Mouse (Mus musculus): ENCODE measurements at regions not wholly inside any gene's neighbourhood (a gene's known extent, or its start where the extent isn't known, plus 50 kb on each side); places are given as distances from the start of the nearest gene placed in this dataset.

DNA sequence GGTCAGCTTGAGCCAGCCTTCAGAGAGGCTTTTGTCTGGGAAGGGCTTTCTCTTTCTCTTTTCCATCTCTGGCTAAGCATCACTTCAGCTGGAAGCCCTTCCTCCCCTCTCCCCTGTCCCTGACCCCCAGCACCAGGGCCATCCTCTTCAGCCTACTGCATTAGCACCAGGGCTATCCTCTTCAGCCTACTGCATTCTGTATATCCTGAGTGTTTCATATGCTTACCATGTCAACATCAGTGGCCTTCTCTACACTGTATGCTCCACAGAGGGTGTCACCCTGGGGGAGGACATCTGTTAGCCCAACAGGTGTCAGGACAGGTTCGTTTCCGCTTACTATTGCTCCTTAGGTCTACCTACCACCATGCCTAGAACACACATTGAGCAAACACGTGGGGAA, 282.5 kb downstream of the Rps24 start:
- DNase-seq (ENCODE audit: low read depth), result no peak

- DNase-seq (ENCODE audit: low read depth), result no peak
Observed at GRCm38 (mm10) chr14:24770015-24770977, 283.4 kb downstream of the Rps24 start.

GRCm38 (mm10) chr14:24771663-24772062, 284.7 kb downstream of the Rps24 start:
- no peak for DNase-seq (ENCODE audit: low read depth)

- DNase-seq (ENCODE audit: low read depth), result no peak
Observed at GRCm38 (mm10) chr14:24772129-24772528, 285.2 kb downstream of the Rps24 start.

DNA sequence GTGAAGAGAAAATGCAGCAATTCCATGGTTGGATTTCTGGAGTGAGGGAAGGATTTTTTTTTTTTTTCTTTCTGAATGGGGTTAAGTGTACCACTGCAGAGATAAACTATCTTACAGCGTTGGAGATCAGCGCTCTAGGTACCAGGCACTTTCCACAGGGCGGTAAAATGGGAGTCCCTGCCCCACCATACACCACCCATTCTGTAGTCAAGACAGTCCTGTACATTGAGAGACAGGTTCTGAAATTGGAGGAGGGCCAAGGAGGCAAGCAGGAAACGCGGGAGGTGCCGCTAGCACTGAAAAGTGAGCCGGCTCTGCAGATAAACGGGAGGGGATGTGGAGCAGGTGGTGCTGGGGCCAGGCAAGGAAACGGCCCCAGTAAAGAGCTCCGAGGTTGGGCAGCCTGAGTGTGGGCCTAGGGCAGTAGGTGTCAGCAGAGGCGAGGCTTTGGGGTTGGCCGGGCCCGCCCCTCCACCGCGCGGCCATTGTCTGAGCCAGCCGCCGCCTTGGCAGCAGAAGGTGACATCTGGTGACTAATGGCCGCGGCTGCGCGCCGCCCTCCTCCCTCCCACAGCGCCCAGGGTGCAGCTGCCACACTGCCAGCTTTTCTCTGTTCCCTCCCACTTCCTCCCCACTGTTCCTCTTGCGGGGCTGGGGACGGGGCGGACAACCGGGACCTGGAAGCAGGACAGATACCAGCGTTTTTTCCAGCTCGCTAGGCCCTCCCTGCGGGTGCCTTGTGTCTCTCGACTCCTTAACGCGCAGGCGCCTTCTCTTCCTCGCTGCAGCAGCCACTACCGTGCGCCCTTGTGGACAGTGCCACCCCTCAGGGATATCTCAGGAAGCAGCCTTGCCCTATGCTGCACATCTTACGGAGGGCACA, 292.1 kb downstream of the Rps24 start:
- peak; percentile 66 for DNase-seq (ENCODE audit: low read depth)

DNA sequence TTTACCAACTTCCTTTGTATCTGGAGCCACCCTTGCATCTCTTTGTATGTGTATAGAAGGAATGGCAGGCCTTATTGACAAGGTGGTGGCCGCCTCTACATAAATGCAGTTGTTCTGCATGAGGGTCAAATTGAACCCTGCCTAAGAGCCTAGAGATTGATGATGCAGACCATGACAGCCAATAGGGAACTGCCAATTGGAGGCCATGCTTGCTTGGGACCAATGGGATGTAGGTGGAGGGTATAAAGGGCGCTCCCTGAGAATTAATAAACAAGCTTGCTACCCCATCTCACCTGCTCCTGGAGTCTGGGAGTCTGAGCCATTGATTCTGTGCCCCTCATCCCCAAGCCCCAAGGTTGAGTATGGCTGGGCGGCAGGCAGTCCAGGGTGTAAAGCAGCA, 294.7 kb downstream of the Rps24 start:
- no peak for DNase-seq (ENCODE audit: low read depth)

GRCm38 (mm10) chr14:24783889-24784288, 297.0 kb downstream of the Rps24 start:
- DNase-seq (ENCODE audit: low read depth), result no peak

DNA sequence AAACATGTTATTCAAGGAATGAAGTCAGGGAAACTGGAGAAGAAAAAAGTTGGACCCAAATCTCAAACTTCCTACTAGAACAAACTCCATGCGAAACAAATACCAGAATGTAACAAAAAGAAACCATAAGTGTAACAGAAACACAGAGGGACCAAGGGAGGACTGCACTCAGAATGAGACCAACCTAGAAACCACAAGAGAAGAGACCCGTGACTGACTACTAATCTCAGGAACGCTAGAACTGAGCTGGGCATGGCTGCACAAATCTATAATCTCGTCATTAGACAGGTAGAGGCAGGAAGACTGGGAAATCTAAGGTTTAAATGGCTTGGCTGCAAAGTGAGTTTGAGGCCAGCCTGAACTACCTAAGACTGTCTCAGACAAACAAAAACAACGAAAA, 298.5 kb downstream of the Rps24 start:
- DNase-seq (ENCODE audit: low read depth), result no peak

DNA sequence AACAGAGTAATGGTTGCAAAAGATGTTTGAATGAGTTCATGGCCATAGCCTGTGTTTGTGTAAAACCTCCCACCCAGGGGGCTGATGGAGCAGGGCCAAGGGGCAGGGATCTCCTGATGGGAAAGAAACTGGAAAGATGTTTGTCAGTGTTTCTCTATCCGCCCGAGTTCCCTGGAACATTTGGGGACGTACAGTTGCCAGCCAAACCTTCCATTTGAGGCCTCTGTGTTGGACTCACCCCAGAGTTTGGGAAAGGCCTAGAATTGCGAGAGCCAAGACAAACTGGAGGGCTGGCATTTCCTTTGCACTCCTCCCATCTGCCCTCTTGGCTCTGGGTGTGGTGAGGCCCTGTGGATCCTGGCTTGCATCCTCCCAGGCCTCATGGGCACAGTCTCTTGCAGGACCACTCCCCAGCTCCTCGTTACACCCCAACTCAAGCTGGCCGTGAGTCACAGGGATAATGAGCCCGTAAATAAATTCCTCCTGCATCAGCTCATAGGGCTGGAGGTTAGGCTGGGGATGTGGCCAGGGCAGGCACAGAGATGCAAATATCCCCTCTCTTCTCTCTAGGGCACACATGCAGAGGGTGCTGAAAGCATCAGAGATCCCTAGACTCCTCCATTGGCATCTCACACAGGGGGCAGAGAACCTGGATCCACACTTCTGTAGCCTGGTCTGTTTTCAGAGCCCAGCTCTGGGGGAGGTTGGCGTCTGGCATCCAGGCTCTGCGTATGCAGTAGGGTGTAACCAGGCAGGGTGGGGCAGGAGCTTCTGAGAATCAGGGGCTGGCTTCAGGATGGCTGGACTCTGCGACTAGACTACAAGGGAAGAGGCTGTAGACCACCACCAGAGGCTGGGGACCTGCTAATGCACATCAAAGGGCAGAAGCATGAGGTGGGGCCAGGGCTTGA, 306.7 kb downstream of the Rps24 start:
- no peak for DNase-seq (ENCODE audit: low read depth)

DNA sequence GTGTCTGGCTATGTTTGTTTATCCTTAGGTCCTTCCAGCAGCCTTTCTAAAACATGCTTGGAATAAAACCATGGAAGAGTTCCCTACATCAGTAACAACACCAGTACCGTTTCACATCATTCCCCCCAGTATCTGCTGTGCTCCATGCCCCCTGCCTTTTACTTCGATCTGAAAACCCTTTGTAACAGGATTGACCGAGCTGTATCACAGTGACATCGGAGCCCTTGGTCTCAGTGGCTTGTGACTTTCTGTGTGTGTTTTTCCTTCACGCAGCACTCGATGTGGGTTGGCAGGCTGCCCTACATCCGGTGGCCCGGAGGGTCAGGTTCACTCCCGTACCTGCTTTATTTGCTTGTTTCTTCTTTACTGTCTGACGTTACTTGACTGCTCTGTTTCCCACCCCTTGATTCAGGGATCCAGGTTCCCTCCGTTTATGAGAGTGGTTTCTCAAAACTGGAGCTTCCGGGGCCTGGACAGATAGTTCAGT, 307.5 kb downstream of the Rps24 start:
- no peak for DNase-seq (ENCODE audit: low read depth)

DNA sequence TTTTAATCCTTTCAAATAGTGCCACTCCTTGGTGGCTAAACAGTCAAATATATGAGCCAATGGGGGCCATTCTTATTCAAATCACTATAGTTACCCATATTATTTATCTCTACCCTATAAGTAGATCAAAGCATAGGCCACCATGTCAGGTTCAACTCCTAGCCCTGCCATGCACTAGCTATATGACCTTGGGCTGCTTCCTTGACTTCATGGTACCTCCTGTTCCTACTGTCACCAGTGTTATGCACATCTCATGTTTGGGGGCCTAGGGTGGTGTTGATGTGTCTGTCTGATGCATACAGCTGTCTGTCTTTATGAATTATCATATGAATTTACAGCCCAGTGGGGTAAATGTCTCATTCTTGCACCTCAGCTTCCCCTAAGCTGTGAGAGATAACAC, 310.6 kb downstream of the Rps24 start:
- no peak for DNase-seq (ENCODE audit: low read depth)

- DNase-seq (ENCODE audit: low read depth), result no peak
Observed at GRCm38 (mm10) chr14:24798066-24798465, 311.1 kb downstream of the Rps24 start.

- no peak for DNase-seq (ENCODE audit: low read depth)
Observed at GRCm38 (mm10) chr14:24803001-24803655, 316.2 kb downstream of the Rps24 start.

DNA sequence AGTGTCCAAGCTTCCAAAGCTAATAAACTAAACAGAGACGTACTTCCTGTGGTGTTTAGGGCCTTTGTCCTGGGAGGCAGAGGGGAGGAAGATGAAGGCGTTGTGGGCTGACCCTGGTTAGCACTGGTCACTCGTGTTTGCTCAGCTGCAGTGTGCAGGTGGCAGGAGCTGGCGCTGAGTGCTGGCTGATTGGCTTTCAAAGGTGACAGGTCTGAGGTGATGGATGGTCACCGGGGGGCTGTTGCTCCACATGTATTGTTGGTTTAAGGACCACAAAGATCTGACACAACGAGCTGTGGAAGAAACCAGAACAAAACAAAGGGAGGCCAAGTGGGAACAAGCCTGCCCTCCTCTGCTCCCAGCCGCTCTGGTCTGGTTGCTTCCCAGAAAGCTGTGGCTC, 320.1 kb downstream of the Rps24 start:
- no peak for DNase-seq (ENCODE audit: low read depth)

DNA sequence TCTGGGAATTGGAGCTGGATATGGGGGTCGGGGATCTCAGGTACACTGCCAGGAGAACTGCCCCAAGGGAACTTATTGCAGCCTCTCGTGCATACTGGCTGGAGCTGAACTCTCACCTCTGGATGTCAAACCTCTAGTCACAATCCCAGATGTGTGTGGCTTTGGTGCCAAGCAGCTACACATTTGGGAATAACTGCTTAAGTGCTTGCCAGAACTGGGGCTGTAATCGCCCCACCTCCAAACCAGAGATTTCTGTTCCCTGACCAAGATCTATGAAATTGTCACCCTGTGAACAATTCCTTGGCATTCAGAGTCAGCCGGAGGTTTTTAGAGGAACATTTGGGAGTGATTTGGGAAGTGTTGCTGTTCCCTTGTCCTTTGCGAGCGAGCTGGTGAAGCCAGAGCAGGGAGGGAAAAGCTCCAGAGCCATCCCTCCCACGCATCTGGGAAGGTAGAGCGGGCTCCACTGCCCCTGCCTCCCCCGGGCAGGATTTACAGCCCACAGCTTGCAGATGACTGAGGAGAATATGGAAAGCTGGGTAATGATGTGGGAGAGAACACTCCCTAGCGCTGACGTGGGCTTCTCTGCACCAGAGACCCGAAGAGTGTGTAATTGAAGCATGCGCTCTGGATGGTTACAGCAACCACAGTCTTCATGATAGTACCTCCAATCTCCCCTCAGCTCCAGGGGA, 336.1 kb downstream of the Rps24 start:
- DNase-seq (ENCODE audit: low read depth), result no peak

DNA sequence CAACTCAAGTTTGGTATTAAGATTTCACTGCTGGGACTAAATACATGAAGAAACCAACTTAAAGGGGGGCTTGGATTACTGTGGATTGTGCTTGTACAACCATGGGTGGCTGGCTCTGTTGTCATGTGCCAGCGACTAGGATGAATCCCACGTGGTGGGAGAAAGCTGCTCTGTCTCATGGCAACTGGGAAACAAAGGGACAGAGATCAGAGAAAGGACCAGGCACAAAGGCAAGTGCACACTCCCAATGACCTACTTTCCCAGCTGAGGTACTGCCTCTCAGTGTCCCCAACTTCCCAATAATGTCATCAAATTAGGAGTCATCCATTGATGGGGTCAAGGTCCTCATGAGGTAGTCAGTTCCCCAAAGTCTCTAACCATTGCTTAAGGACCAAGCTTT, 337.4 kb downstream of the Rps24 start:
- no peak for DNase-seq (ENCODE audit: low read depth)

DNA sequence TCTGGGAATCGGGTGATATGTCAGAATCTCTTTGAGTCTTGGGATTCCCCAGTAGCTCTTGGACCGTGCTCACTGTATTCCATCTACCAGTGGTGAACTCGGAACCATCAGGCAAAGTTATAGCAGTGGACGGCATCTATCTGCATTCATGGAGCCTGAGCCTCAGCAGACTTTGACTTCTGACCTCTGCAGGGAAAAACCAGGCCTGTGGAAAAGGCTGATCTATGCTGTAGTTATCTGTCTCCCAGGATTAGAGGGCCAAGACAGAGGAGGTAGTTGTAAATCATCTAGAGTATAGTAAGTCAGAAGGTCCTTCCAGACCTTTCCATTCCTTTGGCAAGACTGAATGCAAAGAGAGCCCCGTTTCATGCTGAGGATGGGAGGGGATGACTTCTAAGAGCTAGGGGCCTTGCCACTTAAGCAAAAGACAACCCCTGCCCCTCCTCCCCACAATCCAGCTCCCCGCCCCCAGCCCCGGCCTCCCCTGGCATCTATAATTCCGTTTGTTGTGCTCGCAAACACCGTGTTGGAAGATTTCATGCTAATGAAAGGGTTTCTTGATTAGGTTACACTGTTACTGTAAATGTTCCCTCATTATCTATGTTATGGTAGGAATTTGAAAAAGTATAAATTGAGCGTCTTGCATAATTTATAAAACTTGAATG, 338.9 kb downstream of the Rps24 start:
- no peak for DNase-seq (ENCODE audit: low read depth)

DNA sequence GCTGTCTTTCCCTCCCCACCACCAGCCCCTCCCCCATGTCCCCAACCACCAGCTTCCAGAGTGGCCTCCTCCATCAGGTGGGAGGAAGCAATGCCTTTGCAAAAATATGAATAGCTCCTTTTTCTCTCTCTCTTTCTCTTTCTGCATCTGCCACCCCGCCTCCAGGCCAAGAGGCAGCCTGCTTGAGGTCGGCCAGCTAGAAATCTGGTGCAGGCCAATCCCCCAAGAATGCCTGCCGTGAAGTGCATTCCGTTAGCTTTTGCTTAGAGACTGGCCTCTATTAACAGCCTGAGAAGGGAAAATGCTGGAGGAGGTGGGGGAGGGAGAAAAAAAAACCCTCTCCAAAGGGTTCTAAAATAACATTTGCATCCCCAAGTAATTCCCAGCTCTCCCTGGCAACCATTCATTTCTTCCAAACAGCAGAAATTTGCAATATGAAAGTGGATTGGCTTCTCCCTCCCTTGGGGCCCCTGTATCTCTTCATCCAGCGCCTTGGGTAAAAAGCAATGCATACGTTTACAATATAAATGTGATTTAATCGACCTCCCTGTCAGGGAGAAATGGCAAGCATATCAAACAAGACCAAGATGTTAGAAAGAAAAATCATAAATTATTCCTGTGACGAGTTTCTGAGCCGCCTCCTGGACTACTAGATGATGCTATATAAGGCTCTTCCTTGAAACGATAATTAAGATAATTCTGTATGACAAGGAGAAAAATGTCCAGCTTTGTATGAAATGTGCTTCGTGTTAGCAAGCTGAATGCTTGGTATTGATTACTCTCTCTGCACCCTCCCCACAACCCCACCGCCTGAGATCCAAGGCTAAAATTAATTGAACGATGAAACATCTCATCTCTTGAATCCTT, 339.8 kb downstream of the Rps24 start:
- DNase-seq (ENCODE audit: low read depth), result no peak

Data from c-Kit-positive CD71-negative TER-119-negative erythroid progenitor cells, embryonic 14.5 days (primary cell).